Mouse (Mus musculus) left cerebral cortex, postnatal 36 days (tissue): ENCODE measurements around the gene Fkbp6. TPM values are rescaled to one million over a fixed set of nuclear protein-coding genes. Genes with fewer than 3 reads are reported as not detected.

ENCODE experiments used
- DNase-seq, 2 experiments: peaks; one replicate each; pipeline ENCODE4 v3.0.0; 2021 to 2022; ENCODE audit warnings: low spot score in 2 of 2, mixed read lengths in 1 of 2
- intact Hi-C: fragments of 180-260 bp; cut with DNase I; formaldehyde crosslinking; loops from one replicate; pipeline ENCODE4 v1.15.1; 2025
- total RNA-seq, 2 experiments: library from RNA; stranded (reverse); gene quantifications; 2 replicates each; pipeline ENCODE4 v1.2.3; 2021

Gene Fkbp6
- total RNA-seq, 2 experiments from 2014 or later = not detected

GRCm38 (mm10) chr5:135356090-135356489 is 6.2 kb upstream of the Fkbp6 start:
- intact Hi-C loops = no loop called here
- DNase-seq = no peak

- intact Hi-C loops = no loop called here
- DNase-seq = no peak
These were observed 3.7 kb upstream of the Fkbp6 start for GRCm38 (mm10) chr5:135353564-135353963.

GRCm38 (mm10) chr5:135352995-135353394 is 3.2 kb upstream of the Fkbp6 start, which contains the start of gene Trim50:
Gene Trim50, plus strand, starts transcription at chr5:135353295.
- intact Hi-C loops = no loop called here

GRCm38 (mm10) chr5:135351606-135352005 is 1.8 kb upstream of the Fkbp6 start:
- intact Hi-C loops = no loop called here
- DNase-seq = no peak

More at GRCm38 (mm10) chr5:135352995-135353394, 3.2 kb upstream of the Fkbp6 start, which contains the start of gene Trim50:
- DNase-seq = no peak

- intact Hi-C loops = no loop called here
- DNase-seq = no peak
These were observed 2.3 kb downstream of the Fkbp6 start for GRCm38 (mm10) chr5:135347511-135348011.

GRCm38 (mm10) chr5:135346430-135346829 is 3.4 kb downstream of the Fkbp6 start:
- no peak for DNase-seq
- intact Hi-C loops = no loop called here

GRCm38 (mm10) chr5:135345989-135346388 is 3.9 kb downstream of the Fkbp6 start:
- DNase-seq = no peak
- intact Hi-C loops = no loop called here

GRCm38 (mm10) chr5:135337575-135337974 is 12.3 kb downstream of the Fkbp6 start:
- intact Hi-C loops = no loop called here
- DNase-seq = no peak

- DNase-seq = no peak
- intact Hi-C loops = no loop called here
These were observed 18.7 kb downstream of the Fkbp6 start for GRCm38 (mm10) chr5:135331161-135331560.

- no peak for DNase-seq
- intact Hi-C loops = no loop called here
These were observed 19.6 kb downstream of the Fkbp6 start for GRCm38 (mm10) chr5:135330201-135330600.

- no peak for DNase-seq
- intact Hi-C loops = no loop called here
These were observed 20.4 kb downstream of the Fkbp6 start for GRCm38 (mm10) chr5:135329471-135329870.

- intact Hi-C loops = no loop called here
- DNase-seq = no peak
These were observed 23.7 kb downstream of the Fkbp6 start for GRCm38 (mm10) chr5:135326121-135326659.

GRCm38 (mm10) chr5:135322197-135322596 is 27.6 kb downstream of the Fkbp6 start:
- intact Hi-C loops = no loop called here

GRCm38 (mm10) chr5:135319856-135320255 is 30.0 kb downstream of the Fkbp6 start:
- no peak for DNase-seq
- intact Hi-C loops = no loop called here

More at GRCm38 (mm10) chr5:135322197-135322596, 27.6 kb downstream of the Fkbp6 start:
- no peak for DNase-seq

- intact Hi-C loops = no loop called here
- DNase-seq = no peak
These were observed 33.7 kb downstream of the Fkbp6 start for GRCm38 (mm10) chr5:135316177-135316576.

GRCm38 (mm10) chr5:135306321-135306965 is 43.4 kb downstream of the Fkbp6 start:
- intact Hi-C loops = no loop called here
- no peak for DNase-seq

- intact Hi-C loops = no loop called here
- no peak for DNase-seq
These were observed 47.4 kb downstream of the Fkbp6 start for GRCm38 (mm10) chr5:135302454-135302853.

- no peak for DNase-seq
These were observed 47.9 kb downstream of the Fkbp6 start for GRCm38 (mm10) chr5:135301916-135302315.

GRCm38 (mm10) chr5:135292001-135292400 is 57.8 kb downstream of the Fkbp6 start:
- intact Hi-C loops = no loop called here
- no peak for DNase-seq

More at GRCm38 (mm10) chr5:135301916-135302315, 47.9 kb downstream of the Fkbp6 start:
- intact Hi-C loops = no loop called here

- no peak for DNase-seq
- intact Hi-C loops = no loop called here
These were observed 58.7 kb downstream of the Fkbp6 start for GRCm38 (mm10) chr5:135291193-135291592.

- DNase-seq = no peak
- intact Hi-C loops = no loop called here
These were observed 59.1 kb downstream of the Fkbp6 start for GRCm38 (mm10) chr5:135290703-135291102.
